Mouse (Mus musculus) stomach, postnatal 0 days (tissue): ENCODE results near the gene Ptpn7. TPM values are rescaled to one million over a fixed set of nuclear protein-coding genes. Genes with fewer than 3 reads are reported as not detected.

ENCODE experiments used
- ATAC-seq: fragments of 200-750 bp; cut with Nextera tagmentation; 2 replicates; pipeline ENCODE4 v1.8.0; 2017; ENCODE audit not compliant: low FRiP score, low TSS enrichment
- DNase-seq: peaks from one replicate; pipeline ENCODE4 v3.0.0-alpha.2; 2016; ENCODE audit warnings: low spot score
- H3K27ac ChIP-seq: fragments of 300-500 bp; sonication (generic); replicated peaks from 2 replicates; pipeline ENCODE4 v1.5.1; 2014; ENCODE audit warnings: mild to moderate bottlenecking, control low read depth
- H3K27me3 ChIP-seq: fragments of 300-500 bp; sonication (generic); 2 replicates; pipeline ENCODE4 v1.6.1; 2014; ENCODE audit warnings: low read length; ENCODE audit not compliant: control insufficient read depth, insufficient read depth
- H3K36me3 ChIP-seq: fragments of 300-500 bp; sonication (generic); 2 replicates; pipeline ENCODE4 v1.6.1; 2014; ENCODE audit warnings: low read length, mixed read lengths; ENCODE audit not compliant: control insufficient read depth, insufficient read depth
- H3K4me1 ChIP-seq: fragments of 300-500 bp; sonication (generic); replicated peaks from 2 replicates; pipeline ENCODE4 v1.6.1; 2014; ENCODE audit warnings: antibody characterized with exemption; ENCODE audit not compliant: control insufficient read depth, insufficient read depth
- H3K4me2 ChIP-seq: fragments of 300-500 bp; sonication (generic); replicated peaks from 2 replicates; pipeline ENCODE4 v1.6.1; 2014; ENCODE audit warnings: low read depth, mild to moderate bottlenecking, control low read depth, moderate library complexity
- H3K4me3 ChIP-seq: fragments of 300-500 bp; sonication (generic); 2 replicates; pipeline ENCODE4 v1.5.1; 2014; ENCODE audit warnings: low read depth, low read length, control low read depth
- H3K9ac ChIP-seq: fragments of 300-500 bp; sonication (generic); 2 replicates; pipeline ENCODE4 v1.6.1; 2014; ENCODE audit warnings: mild to moderate bottlenecking, low read length, control low read depth, mixed read lengths
- H3K9me3 ChIP-seq: fragments of 300-500 bp; sonication (generic); 2 replicates; pipeline ENCODE4 v1.6.1; 2016; ENCODE audit warnings: low read length; ENCODE audit not compliant: control insufficient read depth
- CTCF ChIP-seq: IDR thresholded peaks from 2 replicates; pipeline ENCODE4 v1.5.1; 2016; ENCODE audit warnings: antibody characterized with exemption, low read depth, mild to moderate bottlenecking, moderate library complexity
- EP300 ChIP-seq: optimal IDR thresholded peaks from 2 replicates; pipeline ENCODE3; 2016; ENCODE audit warnings: antibody characterized with exemption
- WGBS: fragments of 180-500 bp; shearing (Covaris S2); extraction: QIAGEN DNeasy Blood & Tissue Kit; methylation state at CpG from one replicate; pipeline ENCODE4 v1.1.7; 2014; 5-methylcytosine and 5-hydroxymethylcytosine counted together
- polyA plus RNA-seq: library from polyadenylated mRNA; unstranded; fragments of >200 nt; fragmentation: Nextera tagmentation; extraction: Ambion mirVana; gene quantifications from 2 replicates; pipeline ENCODE4 v1.2.1, GENCODE M21; 2015

The Ptpn7 gene
- polyA plus RNA-seq, 1 experiment from 2014 or later, result 0.32 TPM

GRCm38 (mm10) chr1:135112661-135113060 is 19.8 kb upstream of the Ptpn7 start:
- TF ChIP-seq CTCF (peak; percentile 94), EP300 (no peak)

GRCm38 (mm10) chr1:135124573-135125363 is 7.7 kb upstream of the Ptpn7 start:
- Histone ChIP-seq H3K27ac (no peak overlapping the region), H3K27me3 (no peaks in the 10 kb centered on the region), H3K4me3 (no peak overlapping the region), H3K9ac (no peak overlapping the region), H3K4me1 (peaks cover 2% of the 10 kb centered on the region; the same call in 1 of the 2 replicates), H3K4me2 (no peak overlapping the region), H3K36me3 (no peaks in the 10 kb centered on the region), H3K9me3 (no peaks in the 10 kb centered on the region)
- 88% methylated on average over 8 of the region's 8 CpGs for WGBS
- no peak for DNase-seq
- no peak for TF ChIP-seq EP300
- no peak for TF ChIP-seq CTCF
- ATAC-seq, result no peak

More at GRCm38 (mm10) chr1:135112661-135113060, 19.8 kb upstream of the Ptpn7 start:
- Histone ChIP-seq H3K27ac (no peak overlapping the region), H3K4me2 (no peak overlapping the region), H3K4me1 (no peaks in the 10 kb centered on the region), H3K9ac (no peak overlapping the region), H3K36me3 (no peaks in the 10 kb centered on the region), H3K4me3 (no peak overlapping the region), H3K9me3 (no peaks in the 10 kb centered on the region), H3K27me3 (no peaks in the 10 kb centered on the region)
- peak; percentile 64 for DNase-seq
- ATAC-seq, result peak; percentile 39; the same call in 1 of the 2 replicates
- 5% methylated on average over 8 of the region's 8 CpGs for WGBS

GRCm38 (mm10) chr1:135125990-135126389 is 6.5 kb upstream of the Ptpn7 start:
- Histone ChIP-seq H3K36me3 (no peaks in the 10 kb centered on the region), H3K27ac (no peak overlapping the region), H3K4me2 (no peak overlapping the region), H3K9me3 (no peaks in the 10 kb centered on the region), H3K4me1 (peaks cover 2% of the 10 kb centered on the region; the same call in 1 of the 2 replicates), H3K27me3 (no peaks in the 10 kb centered on the region), H3K4me3 (no peak overlapping the region), H3K9ac (no peak overlapping the region)
- WGBS, result 41% methylated on average over 8 of the region's 8 CpGs
- TF ChIP-seq CTCF (no peak), EP300 (no peak)
- ATAC-seq (no peak), DNase-seq (no peak)

GRCm38 (mm10) chr1:135126443-135127027 is 6.0 kb upstream of the Ptpn7 start:
- Histone ChIP-seq H3K4me1 (peaks cover 2% of the 10 kb centered on the region; the same call in 1 of the 2 replicates), H3K9me3 (no peaks in the 10 kb centered on the region), H3K27ac (no peak overlapping the region), H3K4me2 (no peak overlapping the region), H3K27me3 (no peaks in the 10 kb centered on the region), H3K9ac (no peak overlapping the region), H3K36me3 (no peaks in the 10 kb centered on the region), H3K4me3 (no peak overlapping the region)
- DNase-seq (no peak), ATAC-seq (no peak)
- TF ChIP-seq CTCF, result no peak
- TF ChIP-seq EP300, result no peak
- WGBS, result 36% methylated on average over 4 of the region's 4 CpGs

GRCm38 (mm10) chr1:135128011-135128441 is 4.5 kb upstream of the Ptpn7 start:
- no peaks in the 10 kb centered on the region for H3K27me3 ChIP-seq
- no peak for ATAC-seq
- no peaks in the 10 kb centered on the region for H3K36me3 ChIP-seq
- 0 out of 2 replicates have a peak, but pooled peaks cover 2% of the 10 kb centered on the region for H3K4me1 ChIP-seq
- no peak for DNase-seq
- H3K4me2 ChIP-seq, result no peak overlapping the region
- no peak overlapping the region for H3K9ac ChIP-seq
- no peaks in the 10 kb centered on the region for H3K9me3 ChIP-seq
- WGBS, result 41% methylated on average over 5 of the region's 6 CpGs
- no peak overlapping the region for H3K4me3 ChIP-seq
- TF ChIP-seq EP300 (no peak), CTCF (no peak)
- H3K27ac ChIP-seq, result no peak overlapping the region

DNA sequence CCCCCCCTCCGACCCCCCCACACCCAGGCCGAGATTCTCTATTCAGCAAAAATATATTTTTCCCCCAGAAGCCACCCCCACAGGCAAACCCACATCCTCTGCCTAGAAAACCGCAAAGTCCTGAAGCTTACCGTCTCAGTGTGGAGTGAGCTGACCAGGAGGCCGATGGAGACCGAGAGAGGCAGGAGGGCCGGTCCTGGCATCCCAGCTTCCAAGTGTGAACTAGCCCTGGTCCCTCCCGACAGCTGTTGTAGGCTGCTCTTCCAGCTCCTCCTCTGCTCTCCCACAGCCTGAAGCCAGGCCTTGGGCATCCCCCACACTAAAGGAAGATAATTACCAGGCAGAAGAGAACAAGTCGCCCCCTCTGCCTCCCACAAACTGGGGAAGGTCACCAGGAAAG is 3.5 kb upstream of the Ptpn7 start:
- no peaks in the 10 kb centered on the region for H3K36me3 ChIP-seq
- no peak overlapping the region for H3K27ac ChIP-seq
- H3K4me3 ChIP-seq, result no peak overlapping the region
- no peak for TF ChIP-seq CTCF
- no peak overlapping the region for H3K4me2 ChIP-seq
- H3K9me3 ChIP-seq, result no peaks in the 10 kb centered on the region
- no peaks in the 10 kb centered on the region for H3K27me3 ChIP-seq
- no peak for DNase-seq
- H3K4me1 ChIP-seq, result 0 out of 2 replicates have a peak, but pooled peaks cover 2% of the 10 kb centered on the region
- no peak overlapping the region for H3K9ac ChIP-seq
- 48% methylated on average over 9 of the region's 9 CpGs for WGBS
- no peak for ATAC-seq
